Mouse (Mus musculus): ENCODE measurements around the gene Atp6v0c. TPM values are rescaled to one million over a fixed set of nuclear protein-coding genes. Genes with fewer than 3 reads are reported as not detected.

The Atp6v0c gene
- total RNA-seq, 2 experiments from 2014 or later, result 145 to 159 TPM

Other genes starting within 250 kb of the Atp6v0c start
- not detected for gene Sbp, start 228.0 kb downstream of the Atp6v0c start, total RNA-seq (2021)
- not detected for gene Sbpl, start 214.4 kb downstream of the Atp6v0c start, total RNA-seq (2021)
- gene Prss30, start 189.1 kb downstream of the Atp6v0c start, total RNA-seq (2021), result not detected
- gene Prss22, start 171.6 kb downstream of the Atp6v0c start, total RNA-seq (2021), result not detected
- gene Prss27, start 131.6 kb downstream of the Atp6v0c start, total RNA-seq (2021), result not detected
- gene Kctd5, start 96.2 kb downstream of the Atp6v0c start, total RNA-seq (2021), result 1 to 10 TPM; 8.5 to 9.1 TPM
- gene Pdpk1, start 18.8 kb downstream of the Atp6v0c start, total RNA-seq (2021), result 10 to 100 TPM; 35.2 to 38.6 TPM
- gene Amdhd2, start 5.9 kb downstream of the Atp6v0c start, total RNA-seq (2021), result 1 to 10 TPM; 8.7 to 9.8 TPM
- gene Tbc1d24, start 35.9 kb upstream of the Atp6v0c start, total RNA-seq (2021), result 1 to 10 TPM; 4.1 to 4.6 TPM
- gene Ntn3, start 39.8 kb upstream of the Atp6v0c start, total RNA-seq (2021), result under 1 TPM; 0.35 to 0.56 TPM
- 1 to 10 TPM; 1.4 to 1.9 TPM for gene Tedc2, start 51.1 kb upstream of the Atp6v0c start, total RNA-seq (2021)
- gene Ccnf, start 81.8 kb upstream of the Atp6v0c start, total RNA-seq (2021), result 1 to 10 TPM in 1 of 2 experiments, under 1 TPM in 1; 0.61 to 1.1 TPM
- not detected for gene Abca17, start 181.4 kb upstream of the Atp6v0c start, total RNA-seq (2021)
- 1 to 10 TPM; 6.7 to 7.3 TPM for gene Abca3, start 182.2 kb upstream of the Atp6v0c start, total RNA-seq (2021)
- gene Rnps1, start 244.9 kb upstream of the Atp6v0c start, total RNA-seq (2021), result 10 to 100 TPM; 47.3 to 50.6 TPM

Measured in gastrocnemius, postnatal 25 days (tissue).